Mouse (Mus musculus): ENCODE measurements around the gene Myh11. TPM values are rescaled to one million over a fixed set of nuclear protein-coding genes. Genes with fewer than 3 reads are reported as not detected.
A peak's percentile ranks its signal among the peaks of the same experiment; 100 is the strongest.

Gene Myh11
- polyA plus RNA-seq, 1 experiment from 2014 or later = 0.36 TPM

GRCm38 (mm10) chr16:14295291-14295690, 4.1 kb upstream of the Myh11 start:
- no peak overlapping the region for H3K4me3 ChIP-seq (ENCODE audit: low read depth, low read length)
- no peak for DNase-seq

GRCm38 (mm10) chr16:14292205-14293199, 1.3 kb upstream of the Myh11 start:
- H3K27me3 ChIP-seq (ENCODE audit: insufficient read depth, low read length) = peaks cover 20% of the 10 kb centered on the region
- TF ChIP-seq CTCF (IDR thresholded peaks at IDR 0.05; ENCODE audit: low read depth) = no peak
- TF ChIP-seq EP300 (IDR thresholded peaks at IDR 0.05; ENCODE audit: low read depth) = no peak
- 19% methylated on average over 31 of the region's 31 CpGs for WGBS (ENCODE audit: insufficient replicate concordance)
- H3K9ac ChIP-seq (replicated peaks) = no peak overlapping the region
- peaks cover 6% of the 10 kb centered on the region; the same call in 1 of the 2 replicates for H3K4me1 ChIP-seq (ENCODE audit: insufficient read depth)
- H3K4me3 ChIP-seq (ENCODE audit: low read depth, low read length) = no peak overlapping the region
- no peak for DNase-seq
- no peak overlapping the region for H3K27ac ChIP-seq (ENCODE audit: low read depth)
- H3K9me3 ChIP-seq (ENCODE audit: low read length) = no peaks in the 10 kb centered on the region
- no peaks in the 10 kb centered on the region for H3K36me3 ChIP-seq (replicated peaks; ENCODE audit: insufficient read depth, low read length)
- ATAC-seq = no peak
- H3K4me2 ChIP-seq (ENCODE audit: low read depth, low read length) = peak overlapping the region; percentile 58

More at GRCm38 (mm10) chr16:14295291-14295690, 4.1 kb upstream of the Myh11 start:
- Histone ChIP-seq H3K4me2 (ENCODE audit: low read depth, low read length) (no peak overlapping the region), H3K4me1 (ENCODE audit: insufficient read depth) (peaks cover 6% of the 10 kb centered on the region; the same call in 1 of the 2 replicates), H3K27me3 (ENCODE audit: insufficient read depth, low read length) (peaks cover 20% of the 10 kb centered on the region), H3K27ac (ENCODE audit: low read depth) (no peak overlapping the region), H3K9me3 (ENCODE audit: low read length) (no peaks in the 10 kb centered on the region), H3K36me3 (replicated peaks; ENCODE audit: insufficient read depth, low read length) (peaks cover 13% of the 10 kb centered on the region), H3K9ac (replicated peaks) (no peak overlapping the region)
- whole genome bisulfite sequencing (ENCODE audit: insufficient replicate concordance) = 30% methylated on average over 2 of the region's 2 CpGs
- no peak for TF ChIP-seq EP300 (IDR thresholded peaks at IDR 0.05; ENCODE audit: low read depth)
- TF ChIP-seq CTCF (IDR thresholded peaks at IDR 0.05; ENCODE audit: low read depth) = no peak
- no peak for ATAC-seq

GRCm38 (mm10) chr16:14272374-14272965, 18.7 kb downstream of the Myh11 start:
- no peak overlapping the region for H3K9ac ChIP-seq (replicated peaks)
- WGBS (ENCODE audit: insufficient replicate concordance) = 51% methylated on average over 4 of the region's 4 CpGs
- H3K9me3 ChIP-seq (ENCODE audit: low read length) = no peaks in the 10 kb centered on the region
- no peak overlapping the region for H3K4me3 ChIP-seq (ENCODE audit: low read depth, low read length)
- H3K36me3 ChIP-seq (replicated peaks; ENCODE audit: insufficient read depth, low read length) = no peaks in the 10 kb centered on the region
- no peaks in the 10 kb centered on the region for H3K27me3 ChIP-seq (ENCODE audit: insufficient read depth, low read length)
- no peak for TF ChIP-seq CTCF (IDR thresholded peaks at IDR 0.05; ENCODE audit: low read depth)
- TF ChIP-seq EP300 (IDR thresholded peaks at IDR 0.05; ENCODE audit: low read depth) = no peak
- H3K4me1 ChIP-seq (ENCODE audit: insufficient read depth) = no peaks in the 10 kb centered on the region
- ATAC-seq (no peak), DNase-seq (no peak)
- H3K27ac ChIP-seq (ENCODE audit: low read depth) = no peak overlapping the region
- H3K4me2 ChIP-seq (ENCODE audit: low read depth, low read length) = no peak overlapping the region

GRCm38 (mm10) chr16:14265203-14265920, 25.8 kb downstream of the Myh11 start:
- no peak overlapping the region for H3K4me2 ChIP-seq (ENCODE audit: low read depth, low read length)
- no peaks in the 10 kb centered on the region for H3K27me3 ChIP-seq (ENCODE audit: insufficient read depth, low read length)
- H3K9me3 ChIP-seq (ENCODE audit: low read length) = no peaks in the 10 kb centered on the region
- H3K4me1 ChIP-seq (ENCODE audit: insufficient read depth) = no peaks in the 10 kb centered on the region
- TF ChIP-seq EP300 (IDR thresholded peaks at IDR 0.05; ENCODE audit: low read depth) (no peak), CTCF (IDR thresholded peaks at IDR 0.05; ENCODE audit: low read depth) (no peak)
- H3K27ac ChIP-seq (ENCODE audit: low read depth) = no peak overlapping the region
- no peak overlapping the region for H3K9ac ChIP-seq (replicated peaks)
- no peaks in the 10 kb centered on the region for H3K36me3 ChIP-seq (replicated peaks; ENCODE audit: insufficient read depth, low read length)
- 12% methylated on average over 4 of the region's 4 CpGs for WGBS (ENCODE audit: insufficient replicate concordance)
- ATAC-seq (no peak), DNase-seq (no peak)
- H3K4me3 ChIP-seq (ENCODE audit: low read depth, low read length) = no peak overlapping the region

- Histone ChIP-seq H3K9me3 (ENCODE audit: low read length) (no peaks in the 10 kb centered on the region), H3K4me2 (ENCODE audit: low read depth, low read length) (no peak overlapping the region), H3K36me3 (replicated peaks; ENCODE audit: insufficient read depth, low read length) (no peaks in the 10 kb centered on the region), H3K4me1 (ENCODE audit: insufficient read depth) (no peaks in the 10 kb centered on the region), H3K27me3 (ENCODE audit: insufficient read depth, low read length) (no peaks in the 10 kb centered on the region), H3K27ac (ENCODE audit: low read depth) (no peak overlapping the region), H3K4me3 (ENCODE audit: low read depth, low read length) (no peak overlapping the region), H3K9ac (replicated peaks) (no peak overlapping the region)
- 56% methylated on average over 2 of the region's 2 CpGs for WGBS (ENCODE audit: insufficient replicate concordance)
- TF ChIP-seq EP300 (IDR thresholded peaks at IDR 0.05; ENCODE audit: low read depth) (no peak), CTCF (IDR thresholded peaks at IDR 0.05; ENCODE audit: low read depth) (no peak)
- no peak for DNase-seq
- no peak for ATAC-seq
Observed at GRCm38 (mm10) chr16:14264504-14264903, 26.7 kb downstream of the Myh11 start.

GRCm38 (mm10) chr16:14263241-14263640, 27.9 kb downstream of the Myh11 start:
- Histone ChIP-seq H3K9me3 (ENCODE audit: low read length) (no peaks in the 10 kb centered on the region), H3K4me2 (ENCODE audit: low read depth, low read length) (no peak overlapping the region), H3K9ac (replicated peaks) (no peak overlapping the region), H3K4me3 (ENCODE audit: low read depth, low read length) (no peak overlapping the region), H3K4me1 (ENCODE audit: insufficient read depth) (no peaks in the 10 kb centered on the region), H3K27ac (ENCODE audit: low read depth) (no peak overlapping the region), H3K27me3 (ENCODE audit: insufficient read depth, low read length) (no peaks in the 10 kb centered on the region), H3K36me3 (replicated peaks; ENCODE audit: insufficient read depth, low read length) (no peaks in the 10 kb centered on the region)
- ATAC-seq (no peak), DNase-seq (no peak)
- 81% methylated on average over 6 of the region's 6 CpGs for WGBS (ENCODE audit: insufficient replicate concordance)
- TF ChIP-seq EP300 (IDR thresholded peaks at IDR 0.05; ENCODE audit: low read depth) (no peak), CTCF (IDR thresholded peaks at IDR 0.05; ENCODE audit: low read depth) (no peak)

Measured in liver, postnatal 0 days (tissue).